Mouse (Mus musculus) liver, adult 10 weeks (tissue): ENCODE data around the gene Tbx22. TPM values are rescaled to one million over a fixed set of nuclear protein-coding genes. Genes with fewer than 3 reads are reported as not detected.

Experiments used
- polyA plus RNA-seq: library from polyadenylated mRNA; stranded (reverse); fragments of 350-450 nt; fragmentation: Illumina TruSeq; extraction: RNeasy Lipid Tissue Mini Kit (QIAGEN cat#74804); gene quantifications from one replicate; pipeline ENCODE4 v1.2.3, GENCODE M21; 2014; ENCODE audit warnings: low read depth, low replicate concordance

The Tbx22 gene
- not detected for polyA plus RNA-seq

DNA sequence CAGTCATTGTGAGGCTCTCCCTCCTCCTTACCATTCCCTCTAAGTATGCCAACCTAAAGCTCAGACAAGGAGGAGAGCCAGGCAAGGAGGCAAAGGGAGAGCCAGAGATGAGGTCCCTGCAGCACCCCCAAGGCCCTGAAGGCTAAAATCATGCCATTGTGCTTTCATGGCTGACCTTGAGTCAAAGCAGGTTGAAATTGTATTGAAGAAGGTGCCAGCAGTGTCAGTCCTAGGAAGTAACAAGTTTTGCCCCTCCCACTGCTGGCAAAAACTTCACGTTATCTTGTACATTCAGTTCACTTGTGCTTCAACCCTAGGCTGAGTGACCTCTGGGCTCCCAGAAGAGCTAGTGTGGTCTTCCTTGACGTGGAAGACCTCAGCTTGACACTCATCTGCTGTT lies at the start of gene Tbx22:
Gene Tbx22 (plus strand): TSS at position 301 of the 400 bp plus-strand sequence.

Other genes starting within 250 kb of the Tbx22 start
- not detected for gene Tent5d, start 124.6 kb downstream of the Tbx22 start, polyA plus RNA-seq
- gene 2610002M06Rik, start 148.4 kb downstream of the Tbx22 start, polyA plus RNA-seq = 24.9 TPM